Mouse (Mus musculus) heart, adult 11 months (tissue): ENCODE data around the gene Frmd4b.

Experiments
- DNase-seq: peaks from one replicate; pipeline ENCODE4 v3.0.0; 2022

The Frmd4b gene

GRCm38 (mm10) chr6:97578210-97578609, 39.1 kb downstream of the Frmd4b start:
- DNase-seq = peak; percentile 81

- DNase-seq = peak; percentile 30
Measured at GRCm38 (mm10) chr6:97577349-97577748, 40.0 kb downstream of the Frmd4b start.

GRCm38 (mm10) chr6:97576565-97577346, 40.6 kb downstream of the Frmd4b start:
- peak; percentile 52 for DNase-seq

GRCm38 (mm10) chr6:97576096-97576495, 41.2 kb downstream of the Frmd4b start:
- peak; percentile 68 for DNase-seq

- DNase-seq = peak; percentile 8
Measured at GRCm38 (mm10) chr6:97574973-97575372, 42.4 kb downstream of the Frmd4b start.

- DNase-seq = no peak
Measured at GRCm38 (mm10) chr6:97572226-97572625, 45.1 kb downstream of the Frmd4b start.

- DNase-seq = peak; percentile 80
Measured at GRCm38 (mm10) chr6:97568538-97568937, 48.8 kb downstream of the Frmd4b start.

- DNase-seq = peak; percentile 31
Measured at GRCm38 (mm10) chr6:97566746-97567145, 50.6 kb downstream of the Frmd4b start.

- DNase-seq = no peak
Measured at GRCm38 (mm10) chr6:97557147-97557546, 60.2 kb downstream of the Frmd4b start.

- DNase-seq = no peak
Measured at GRCm38 (mm10) chr6:97555637-97556036, 61.7 kb downstream of the Frmd4b start.

GRCm38 (mm10) chr6:97553431-97553830, 63.9 kb downstream of the Frmd4b start:
- no peak for DNase-seq

- no peak for DNase-seq
Measured at GRCm38 (mm10) chr6:97552573-97552972, 64.8 kb downstream of the Frmd4b start.

- DNase-seq = no peak
Measured at GRCm38 (mm10) chr6:97551884-97552283, 65.5 kb downstream of the Frmd4b start.

- no peak for DNase-seq
Measured at GRCm38 (mm10) chr6:97551161-97551560, 66.2 kb downstream of the Frmd4b start.

- DNase-seq = no peak
Measured at GRCm38 (mm10) chr6:97540458-97540857, 76.9 kb downstream of the Frmd4b start.

- peak; percentile 88 for DNase-seq
Measured at GRCm38 (mm10) chr6:97535763-97536445, 81.4 kb downstream of the Frmd4b start.

GRCm38 (mm10) chr6:97531043-97531442, 86.3 kb downstream of the Frmd4b start:
- peak; percentile 89 for DNase-seq

- DNase-seq = no peak
Measured at GRCm38 (mm10) chr6:97528961-97529680, 88.2 kb downstream of the Frmd4b start.

- peak; percentile 92 for DNase-seq
Measured at GRCm38 (mm10) chr6:97526092-97526491, 91.2 kb downstream of the Frmd4b start.

GRCm38 (mm10) chr6:97523118-97523517, 94.2 kb downstream of the Frmd4b start:
- peak; percentile 96 for DNase-seq

- DNase-seq = peak; percentile 93
Measured at GRCm38 (mm10) chr6:97521279-97522038, 95.9 kb downstream of the Frmd4b start.

GRCm38 (mm10) chr6:97520566-97520965, 96.8 kb downstream of the Frmd4b start:
- no peak for DNase-seq

GRCm38 (mm10) chr6:97519553-97519952, 97.8 kb downstream of the Frmd4b start:
- DNase-seq = no peak
